Mouse (Mus musculus) heart, adult 8-10 months (tissue): ENCODE measurements around the gene Qrich2. TPM values are rescaled to one million over a fixed set of nuclear protein-coding genes. Genes with fewer than 3 reads are reported as not detected.
"Not testable (repeated sequence)": the region's sequence is repeated elsewhere in the genome, so short reads cannot be mapped to it uniquely, and the experiment has no call there.

ENCODE experiments used
- DNase-seq: peaks from one replicate; pipeline ENCODE4 v3.0.0; 2022; ENCODE audit warnings: low spot score
- total RNA-seq, 4 experiments: library from RNA; stranded (reverse); gene quantifications; 2 replicates each; pipeline ENCODE4 v1.2.4; 2022

Qrich2 gene
- total RNA-seq, 4 experiments from 2014 or later = 0.03 TPM; not detected in 3

DNA sequence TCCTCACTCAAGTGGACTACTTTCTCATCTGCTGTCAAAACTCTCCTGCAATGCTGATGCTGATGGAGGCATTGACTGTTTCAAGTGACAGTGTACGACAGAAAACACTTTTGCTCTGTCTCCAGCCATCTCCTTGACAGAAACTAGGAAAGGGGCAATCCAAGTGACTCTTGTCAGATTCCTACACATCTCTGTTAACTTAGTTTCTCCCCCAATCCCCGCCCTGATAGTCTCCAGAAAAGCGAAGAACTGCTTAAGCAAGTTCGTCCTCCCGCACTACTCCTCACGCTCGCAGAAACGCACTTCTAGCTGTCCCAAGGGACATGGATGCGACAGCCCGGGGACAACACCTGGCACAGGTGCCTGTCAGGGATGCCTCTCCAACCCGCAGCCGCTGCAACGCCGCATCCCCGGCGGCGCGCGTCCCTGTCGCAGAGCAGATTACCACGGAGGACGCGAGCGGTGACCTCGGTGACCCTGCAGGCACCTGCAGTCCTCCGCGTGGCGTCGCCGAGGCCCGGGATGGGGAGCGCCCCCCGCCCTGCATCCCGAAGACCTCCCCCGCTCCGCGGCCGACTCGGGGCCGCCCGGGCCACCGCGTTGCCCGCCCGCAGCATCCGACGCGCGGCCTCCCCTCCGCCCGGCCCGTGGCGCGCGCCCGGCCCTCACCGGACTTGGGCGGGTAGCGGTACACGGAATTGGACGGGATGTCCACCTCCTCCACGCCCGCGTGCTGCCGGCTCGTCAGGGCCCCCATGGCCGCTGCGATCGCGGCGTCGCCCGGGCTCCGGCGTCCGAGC is 53.8 kb downstream of the Qrich2 start:
- no peak for DNase-seq

- DNase-seq = no peak
Measured at GRCm38 (mm10) chr11:116411582-116411981, 54.5 kb downstream of the Qrich2 start.

DNA sequence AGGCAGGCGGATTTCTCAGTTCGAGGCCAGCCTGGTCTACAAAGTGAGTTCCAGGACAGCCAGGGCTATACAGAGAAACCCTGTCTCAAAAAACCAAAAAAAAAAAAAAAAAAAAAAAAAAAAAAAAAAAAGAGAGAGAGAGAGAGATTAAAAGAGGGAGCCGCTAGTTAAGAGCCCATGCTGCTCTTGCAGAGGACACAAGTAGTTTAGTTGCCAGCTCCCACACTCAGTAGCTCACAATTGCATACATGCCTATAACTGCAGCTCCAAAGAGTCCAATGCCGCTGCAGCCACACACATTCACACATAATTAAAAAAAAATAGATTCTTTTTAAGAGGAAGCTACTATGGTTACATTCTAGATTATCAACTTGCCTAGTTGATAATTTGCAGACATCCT is 55.6 kb downstream of the Qrich2 start:
- DNase-seq = not testable (repeated sequence)

DNA sequence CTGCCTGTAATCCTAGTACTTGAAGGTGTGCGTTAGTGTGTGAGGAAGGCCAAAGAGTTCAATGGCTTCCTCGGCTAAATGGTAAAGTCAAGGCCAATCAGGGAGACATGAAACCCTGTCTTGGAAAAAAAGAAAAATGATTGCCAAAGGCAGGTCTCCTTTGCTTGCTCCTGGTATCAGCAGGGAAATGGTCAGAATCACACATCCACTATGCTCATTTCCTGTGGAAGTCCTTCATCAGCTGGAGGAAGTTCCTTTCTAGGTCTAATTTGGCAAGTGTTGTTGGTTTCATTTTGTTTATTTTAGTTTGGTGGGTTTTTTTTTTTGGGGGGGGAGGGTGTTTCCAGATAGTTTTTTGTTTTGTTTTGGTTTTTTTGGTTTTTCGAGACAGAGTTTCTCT is 57.0 kb downstream of the Qrich2 start:
- no peak for DNase-seq

GRCm38 (mm10) chr11:116406231-116406728 is 59.8 kb downstream of the Qrich2 start:
- no peak for DNase-seq

DNA sequence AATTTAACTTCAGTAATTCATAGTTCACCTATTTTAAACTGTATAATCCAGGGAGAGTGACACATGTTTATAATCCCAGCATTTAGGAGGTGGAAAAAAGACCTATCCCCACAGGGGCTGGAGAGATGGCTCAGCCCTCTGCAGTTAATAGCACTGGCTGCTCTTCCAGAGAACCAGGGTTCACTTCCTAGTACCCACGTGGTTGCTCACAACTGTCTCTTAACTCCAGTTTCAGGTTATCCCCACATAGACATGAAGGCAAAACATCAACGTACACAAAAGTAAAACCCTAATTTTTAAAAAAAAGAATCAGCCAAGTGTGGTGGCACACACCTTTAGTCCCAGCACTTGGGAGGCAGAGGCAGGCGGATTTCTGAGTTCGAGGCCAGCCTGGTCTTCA is 60.4 kb downstream of the Qrich2 start:
- DNase-seq = no peak

DNA sequence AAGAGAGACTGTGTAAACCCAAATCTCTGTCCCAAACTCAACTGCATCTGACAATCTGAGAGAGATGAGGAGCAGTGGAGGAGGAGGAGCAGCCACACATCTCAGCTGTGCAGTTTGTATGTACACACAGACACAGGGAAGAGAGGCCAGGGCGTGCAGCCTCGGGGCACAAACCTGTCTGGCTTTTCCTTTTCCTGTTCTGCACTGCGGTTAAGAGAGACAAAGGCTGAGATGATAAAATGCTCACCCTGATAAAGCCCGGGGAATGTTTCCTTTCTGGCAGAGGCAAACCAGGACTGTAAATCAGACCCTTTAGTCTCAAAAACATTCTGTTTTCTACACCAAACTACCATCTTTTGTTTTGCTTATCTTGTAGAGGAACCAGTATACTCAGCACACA is 65.5 kb downstream of the Qrich2 start:
- DNase-seq = no peak

- no peak for DNase-seq
Measured at GRCm38 (mm10) chr11:116398348-116398677, 67.7 kb downstream of the Qrich2 start.

- DNase-seq = no peak
Measured at GRCm38 (mm10) chr11:116397517-116398347, 68.3 kb downstream of the Qrich2 start.

GRCm38 (mm10) chr11:116396934-116397330 is 69.1 kb downstream of the Qrich2 start:
- no peak for DNase-seq

DNA sequence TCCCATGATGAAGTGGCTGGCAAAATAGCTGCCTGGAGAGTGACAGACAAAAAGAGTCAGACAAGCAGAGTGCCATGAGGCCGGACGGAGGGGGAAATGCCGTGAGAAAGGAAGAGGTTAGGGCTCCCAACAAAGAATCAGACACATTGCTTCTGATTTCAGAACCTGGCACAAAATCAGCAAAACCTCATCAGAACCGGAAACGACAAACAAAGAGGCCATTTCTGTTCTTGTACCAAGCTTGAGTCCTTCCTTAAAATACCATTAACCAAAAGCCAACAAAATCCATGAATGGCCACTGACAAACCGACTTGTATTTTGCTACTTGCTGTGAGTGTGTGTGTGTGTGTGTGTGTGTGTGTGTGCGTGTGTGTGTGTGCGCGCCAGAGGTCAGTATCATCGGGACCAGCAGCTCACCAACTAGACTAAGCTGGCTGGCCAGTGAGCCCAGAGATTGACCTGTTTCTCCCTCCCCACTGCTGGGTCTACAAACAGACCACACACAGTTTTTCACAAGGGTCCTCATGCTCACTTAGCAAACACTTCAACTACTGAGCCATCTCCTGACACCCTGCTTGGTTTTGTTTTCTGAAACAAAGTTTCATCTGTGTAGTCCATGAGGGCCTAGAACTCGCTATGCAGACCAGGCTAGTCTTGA is 69.6 kb downstream of the Qrich2 start:
- no peak for DNase-seq

- DNase-seq = no peak
Measured at GRCm38 (mm10) chr11:116394769-116395168, 71.3 kb downstream of the Qrich2 start.

Other genes starting within 250 kb of the Qrich2 start
- under 1 TPM; 0.49 to 0.94 (median 0.56) TPM for gene Evpl, start 228.2 kb downstream of the Qrich2 start, total RNA-seq
- 10 to 100 TPM; 61.3 to 72.1 (median 66.2) TPM for gene Srp68, start 192.0 kb downstream of the Qrich2 start, total RNA-seq
- gene Galr2, start 185.3 kb downstream of the Qrich2 start, total RNA-seq = not detected
- 10 to 100 TPM; 49.0 to 65.8 (median 54.2) TPM for gene Exoc7, start 159.0 kb downstream of the Qrich2 start, total RNA-seq
- gene Foxj1, start 130.8 kb downstream of the Qrich2 start, total RNA-seq = under 1 TPM in 1 of 4 experiments, not detected in 3; 0.26 TPM
- gene Rnf157, start 53.2 kb downstream of the Qrich2 start, total RNA-seq = 10 to 100 TPM in 2 of 4 experiments, 1 to 10 TPM in 2; 7.5 to 12.5 (median 9.4) TPM
- 10 to 100 TPM; 28.2 to 36.0 (median 32.7) TPM for gene Ubald2, start 32.1 kb downstream of the Qrich2 start, total RNA-seq
- gene Prpsap1, start 28.0 kb upstream of the Qrich2 start, total RNA-seq = 10 to 100 TPM; 24.5 to 29.9 (median 26.0) TPM
- 1 to 10 TPM in 1 of 4 experiments, under 1 TPM in 3; 0.57 to 1.3 (median 0.98) TPM for gene Sphk1, start 64.7 kb upstream of the Qrich2 start, total RNA-seq
- 10 to 100 TPM; 27.4 to 33.1 (median 29.8) TPM for gene Ube2o, start 115.2 kb upstream of the Qrich2 start, total RNA-seq
- not detected for gene Aanat, start 120.2 kb upstream of the Qrich2 start, total RNA-seq
- 10 to 100 TPM in 3 of 4 experiments, 1 to 10 TPM in 1; 8.7 to 12.6 (median 10.6) TPM for gene Rhbdf2, start 160.8 kb upstream of the Qrich2 start, total RNA-seq
- 1 to 10 TPM; 1.4 to 2.0 (median 1.8) TPM for gene Prcd, start 187.3 kb upstream of the Qrich2 start, total RNA-seq
- 10 to 100 TPM; 40.6 to 64.1 (median 43.0) TPM for gene Cygb, start 188.1 kb upstream of the Qrich2 start, total RNA-seq